Mouse (Mus musculus): ENCODE measurements around the gene Tcf7l2. TPM values are rescaled to one million over a fixed set of nuclear protein-coding genes. Genes with fewer than 3 reads are reported as not detected.
A peak's percentile ranks its signal among the peaks of the same experiment; 100 is the strongest.

The Tcf7l2 gene
- total and polyA plus RNA-seq, 3 experiments, result not detected

- dilution Hi-C loops (cut with MboI; ENCODE audit: extremely low pct_ligation_motif_present, extremely low pct_unique_long_range_greater_than_20kb, low sequenced_read_pairs), result no loop called here
- H3K27me3 ChIP-seq (replicated peaks), result peaks cover 48% of the 10 kb centered on the region
- no peak overlapping the region for H3K27ac ChIP-seq (ENCODE audit: insufficient read depth, low read depth)
- no peaks in the 10 kb centered on the region for H3K9me3 ChIP-seq (replicated peaks; ENCODE audit: low read length)
- no peaks in the 10 kb centered on the region for H3K4me1 ChIP-seq (ENCODE audit: control insufficient read depth in 1 of 2, insufficient read depth in 2 of 2)
- H3K4me3 ChIP-seq (replicated peaks in 1 of 3; ENCODE audit: low read depth in 2 of 3, low read length in 2 of 3, poor library complexity in 1 of 3), result no peak overlapping the region
- TF ChIP-seq CTCF (conservative IDR thresholded peaks at IDR 0.05 in 1 of 2, IDR thresholded peaks at IDR 0.05 in 1 of 2; ENCODE audit: low read depth in 2 of 2, low read length in 2 of 2), result peak in 1 of 2 experiments; percentile 22; a peak in 1 of 4 replicates
- no peak for TF ChIP-seq JUN (IDR thresholded peaks at IDR 0.05; ENCODE audit: insufficient read depth, low read depth, low read length)
- no peak for TF ChIP-seq TBP (conservative IDR thresholded peaks at IDR 0.05; ENCODE audit: low read depth, low read length)
- no peak for TF ChIP-seq JUND (conservative IDR thresholded peaks at IDR 0.05; ENCODE audit: low read depth, low read length)
- TF ChIP-seq RAD21 (IDR thresholded peaks at IDR 0.05; ENCODE audit: low read depth, low read length), result peak; percentile 8; the same call in 1 of the 2 replicates
- H3K9ac ChIP-seq (ENCODE audit: insufficient read depth, low read depth), result no peak overlapping the region
- H3K36me3 ChIP-seq (replicated peaks in 1 of 2; ENCODE audit: control insufficient read depth in 1 of 2, insufficient read depth in 1 of 2, low read length in 1 of 2), result no peaks in the 10 kb centered on the region
- no peak overlapping the region for H3K4me2 ChIP-seq (ENCODE audit: insufficient read depth, low read depth, poor library complexity, severe bottlenecking)
- no peaks in the 10 kb centered on the region for H3K79me2 ChIP-seq (replicated peaks; ENCODE audit: control insufficient read depth, extremely low read depth, insufficient read depth, poor library complexity, severe bottlenecking)
- DNase-seq (ENCODE audit: extremely low read depth), result no peak
- in situ Hi-C loops (cut with MboI; ENCODE audit: low pct_ligation_motif_present, low pct_unique_long_range_greater_than_20kb, low sequenced_read_pairs), result no loop called here
These were observed 65.8 kb downstream of the Tcf7l2 start for GRCm38 (mm10) chr19:55807194-55808053.

DNA sequence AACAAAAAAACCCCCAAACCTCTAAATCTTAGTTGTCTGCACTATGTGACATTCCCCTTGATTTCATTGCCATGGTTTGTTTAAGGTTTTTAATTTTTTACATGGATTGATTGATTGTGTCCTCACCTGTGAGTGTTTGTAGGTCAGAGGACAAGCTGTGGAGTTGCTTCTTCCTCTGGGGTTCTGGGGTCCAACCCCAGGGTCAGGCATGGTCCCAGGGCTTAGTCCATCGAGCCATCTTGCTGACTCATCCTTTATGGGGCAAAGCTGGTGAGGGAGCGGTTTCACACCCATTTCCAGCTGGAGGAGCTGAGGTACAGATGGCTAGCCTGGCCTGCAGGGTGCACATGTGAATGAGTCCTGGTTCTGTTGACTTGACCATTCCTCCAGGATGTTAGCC, 66.7 kb downstream of the Tcf7l2 start:
- Histone ChIP-seq H3K79me2 (replicated peaks; ENCODE audit: control insufficient read depth, extremely low read depth, insufficient read depth, poor library complexity, severe bottlenecking) (no peaks in the 10 kb centered on the region), H3K4me2 (ENCODE audit: insufficient read depth, low read depth, poor library complexity, severe bottlenecking) (no peak overlapping the region), H3K36me3 (replicated peaks in 1 of 2; ENCODE audit: control insufficient read depth in 1 of 2, insufficient read depth in 1 of 2, low read length in 1 of 2) (no peaks in the 10 kb centered on the region), H3K9me3 (replicated peaks; ENCODE audit: low read length) (no peaks in the 10 kb centered on the region), H3K27me3 (replicated peaks) (peaks cover 48% of the 10 kb centered on the region), H3K9ac (ENCODE audit: insufficient read depth, low read depth) (no peak overlapping the region), H3K4me3 (replicated peaks in 1 of 3; ENCODE audit: low read depth in 2 of 3, low read length in 2 of 3, poor library complexity in 1 of 3) (no peak overlapping the region), H3K27ac (ENCODE audit: insufficient read depth, low read depth) (no peak overlapping the region), H3K4me1 (ENCODE audit: control insufficient read depth in 1 of 2, insufficient read depth in 2 of 2) (no peaks in the 10 kb centered on the region)
- in situ Hi-C loops (cut with MboI; ENCODE audit: low pct_ligation_motif_present, low pct_unique_long_range_greater_than_20kb, low sequenced_read_pairs) (no loop called here), dilution Hi-C loops (cut with MboI; ENCODE audit: extremely low pct_ligation_motif_present, extremely low pct_unique_long_range_greater_than_20kb, low sequenced_read_pairs) (no loop called here)
- DNase-seq (ENCODE audit: extremely low read depth), result no peak
- TF ChIP-seq POLR2AphosphoS2 (IDR thresholded peaks at IDR 0.05; ENCODE audit: low read depth, low read length) (no peak), IRF4 (IDR thresholded peaks at IDR 0.05; ENCODE audit: low read depth, low read length) (no peak), RCOR1 (conservative IDR thresholded peaks at IDR 0.05; ENCODE audit: low read depth, low read length) (no peak)

GRCm38 (mm10) chr19:55809539-55809938, 67.9 kb downstream of the Tcf7l2 start:
- Histone ChIP-seq H3K4me2 (ENCODE audit: insufficient read depth, low read depth, poor library complexity, severe bottlenecking) (no peak overlapping the region), H3K4me1 (ENCODE audit: control insufficient read depth in 1 of 2, insufficient read depth in 2 of 2) (no peaks in the 10 kb centered on the region), H3K36me3 (replicated peaks in 1 of 2; ENCODE audit: control insufficient read depth in 1 of 2, insufficient read depth in 1 of 2, low read length in 1 of 2) (no peaks in the 10 kb centered on the region), H3K79me2 (replicated peaks; ENCODE audit: control insufficient read depth, extremely low read depth, insufficient read depth, poor library complexity, severe bottlenecking) (no peaks in the 10 kb centered on the region), H3K27ac (ENCODE audit: insufficient read depth, low read depth) (no peak overlapping the region), H3K27me3 (replicated peaks) (peaks cover 44% of the 10 kb centered on the region), H3K9ac (ENCODE audit: insufficient read depth, low read depth) (no peak overlapping the region), H3K9me3 (replicated peaks; ENCODE audit: low read length) (no peaks in the 10 kb centered on the region), H3K4me3 (replicated peaks in 1 of 3; ENCODE audit: low read depth in 2 of 3, low read length in 2 of 3, poor library complexity in 1 of 3) (no peak overlapping the region)
- dilution Hi-C loops (cut with MboI; ENCODE audit: extremely low pct_ligation_motif_present, extremely low pct_unique_long_range_greater_than_20kb, low sequenced_read_pairs), result no loop called here
- TF ChIP-seq GABPA (IDR thresholded peaks at IDR 0.05; ENCODE audit: insufficient replicate concordance, low read depth, low read length) (no peak), MEF2A (IDR thresholded peaks at IDR 0.05; ENCODE audit: borderline replicate concordance, low read depth, low read length) (no peak), NELFE (IDR thresholded peaks at IDR 0.05; ENCODE audit: low read depth, low read length) (no peak), USF2 (conservative IDR thresholded peaks at IDR 0.05; ENCODE audit: low read depth, low read length) (no peak), UBTF (IDR thresholded peaks at IDR 0.05; ENCODE audit: low read depth, low read length) (no peak), NRF1 (IDR thresholded peaks at IDR 0.05; ENCODE audit: low read depth, low read length) (no peak), TCF12 (IDR thresholded peaks at IDR 0.05; ENCODE audit: low read depth, low read length) (no peak), RAD21 (IDR thresholded peaks at IDR 0.05; ENCODE audit: low read depth, low read length) (no peak), ZNF384 (IDR thresholded peaks at IDR 0.05; ENCODE audit: low read depth, low read length) (no peak), SIN3A (IDR thresholded peaks at IDR 0.05; ENCODE audit: low read length) (no peak), MYC (IDR thresholded peaks at IDR 0.05; ENCODE audit: low read depth, low read length) (no peak), SMC3 (IDR thresholded peaks at IDR 0.05; ENCODE audit: low read depth, low read length) (no peak), EP300 (IDR thresholded peaks at IDR 0.05; ENCODE audit: low read length) (no peak)
- in situ Hi-C loops (cut with MboI; ENCODE audit: low pct_ligation_motif_present, low pct_unique_long_range_greater_than_20kb, low sequenced_read_pairs), result no loop called here
- no peak for DNase-seq (ENCODE audit: extremely low read depth)

Data from CH12.LX (cell line).